Mouse (Mus musculus): ENCODE measurements at regions not wholly inside any gene's neighbourhood (a gene's known extent, or its start where the extent isn't known, plus 50 kb on each side); places are given as distances from the start of the nearest gene placed in this dataset.

DNA sequence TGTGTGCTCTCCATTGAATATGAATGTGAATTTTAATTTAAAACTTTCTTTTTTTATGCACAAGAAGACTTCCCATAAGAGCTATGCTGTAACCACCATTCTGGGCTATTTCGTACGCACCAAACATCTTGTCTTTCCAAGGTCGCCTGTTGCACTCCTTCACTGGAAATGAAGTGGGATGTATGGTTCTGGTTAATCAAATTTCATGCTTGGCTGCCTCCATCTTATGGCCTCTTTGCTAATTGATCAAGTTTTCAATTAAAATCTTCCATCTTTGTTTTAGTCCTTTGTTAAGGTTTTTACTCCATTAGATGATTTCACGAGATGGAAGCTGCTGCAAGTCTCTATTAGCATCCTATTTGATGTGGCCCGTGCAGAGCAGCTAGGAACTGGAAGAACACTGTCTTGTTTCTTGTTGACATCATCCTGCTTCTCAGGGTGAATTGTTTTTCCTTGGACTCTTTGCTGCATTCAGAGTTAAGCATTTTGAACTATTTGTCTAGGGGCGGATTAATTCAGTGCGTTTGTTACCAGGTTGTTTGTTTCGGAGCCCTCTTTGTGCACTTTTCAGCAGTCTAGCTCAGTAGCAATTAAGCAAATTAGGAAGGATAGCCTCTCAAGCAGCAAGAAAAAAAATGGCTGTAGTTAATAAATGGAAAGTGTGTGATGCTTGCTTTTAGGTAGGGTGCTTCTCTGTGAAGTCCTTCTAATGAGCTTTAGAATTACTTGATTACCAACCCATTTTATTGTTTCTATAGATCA, 147.4 kb upstream of the Alcam start:
- DNase-seq = no peak

DNA sequence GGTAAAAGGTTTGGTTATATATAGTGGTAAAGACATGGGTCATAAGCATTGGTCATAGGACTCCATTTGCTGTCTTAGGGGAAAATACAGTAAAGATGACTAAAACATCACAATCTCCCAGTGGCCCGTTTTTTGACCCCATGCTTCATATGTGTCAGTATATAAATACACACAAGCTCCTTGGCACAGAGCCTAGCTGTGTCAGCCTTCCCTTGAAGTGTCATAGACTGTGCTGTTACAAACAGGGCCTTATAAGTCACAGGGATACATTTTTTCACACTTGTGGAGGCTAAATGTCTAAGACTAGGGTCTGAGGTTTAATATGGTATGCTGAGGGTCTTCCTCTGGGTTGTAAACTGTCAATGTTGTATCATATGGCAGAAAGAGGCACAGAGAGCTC, 144.4 kb upstream of the Alcam start:
- DNase-seq = no peak

DNA sequence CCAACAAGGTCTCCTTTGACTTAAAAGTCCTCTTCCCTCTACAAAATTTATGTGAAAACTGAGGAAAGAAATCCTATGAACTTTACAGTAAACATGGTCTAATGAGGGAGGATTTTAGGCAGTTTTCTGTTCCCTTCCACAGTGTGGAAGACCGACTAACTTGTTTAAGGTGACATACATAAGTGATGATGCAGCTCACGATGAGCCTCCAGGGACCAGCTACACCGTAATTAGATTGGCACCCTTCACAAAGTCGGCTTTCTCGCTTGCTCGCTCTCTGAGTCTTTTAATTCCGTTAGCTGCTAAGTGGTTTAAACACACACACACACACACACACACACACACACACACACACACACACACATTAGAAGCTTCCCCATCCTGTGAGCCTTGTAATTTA, 143.3 kb upstream of the Alcam start:
- DNase-seq = no peak

DNA sequence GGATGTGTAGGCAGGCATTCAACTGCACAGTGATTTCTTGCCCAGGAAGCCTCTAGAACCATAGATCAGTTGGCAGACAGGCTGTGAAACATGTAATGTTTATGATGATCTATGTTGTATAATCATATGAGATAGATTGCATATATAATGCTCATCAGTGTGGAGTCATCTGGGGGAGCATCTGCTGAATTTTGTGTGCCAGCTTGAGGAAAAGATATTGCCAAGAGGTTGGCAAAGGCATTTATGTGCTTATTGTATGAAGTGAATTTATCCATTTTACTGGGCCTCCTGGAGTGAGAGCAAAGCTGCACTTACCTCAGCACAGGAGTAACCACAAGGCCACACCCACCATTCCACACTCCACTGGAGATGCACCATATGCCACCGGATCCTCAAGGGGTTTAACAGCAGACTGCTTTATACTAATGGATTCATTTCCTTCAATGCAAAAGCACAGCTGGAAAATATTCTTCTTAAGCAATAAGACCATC, 134.5 kb upstream of the Alcam start:
- peak; percentile 38 for DNase-seq

DNA sequence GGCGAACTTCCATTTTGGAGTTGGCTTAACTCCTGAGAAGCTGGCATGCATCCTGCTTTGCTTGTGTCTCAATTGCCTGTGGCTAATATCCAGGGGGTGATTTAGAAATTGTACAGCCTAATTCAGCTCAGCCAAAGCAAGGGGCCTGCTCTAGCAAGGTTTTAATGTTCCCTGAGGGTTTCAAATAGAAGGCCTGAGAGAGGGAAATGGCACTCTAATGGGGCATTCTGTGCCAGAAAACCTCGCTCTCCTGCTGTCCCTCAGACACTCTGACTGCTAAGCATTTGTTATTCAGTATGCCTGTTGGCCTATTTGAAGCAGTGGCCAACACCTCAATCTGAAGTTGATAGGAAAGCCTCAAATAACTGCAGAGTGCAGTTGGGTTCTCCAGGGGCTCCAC, 115.2 kb upstream of the Alcam start:
- peak; percentile 3 for DNase-seq

DNA sequence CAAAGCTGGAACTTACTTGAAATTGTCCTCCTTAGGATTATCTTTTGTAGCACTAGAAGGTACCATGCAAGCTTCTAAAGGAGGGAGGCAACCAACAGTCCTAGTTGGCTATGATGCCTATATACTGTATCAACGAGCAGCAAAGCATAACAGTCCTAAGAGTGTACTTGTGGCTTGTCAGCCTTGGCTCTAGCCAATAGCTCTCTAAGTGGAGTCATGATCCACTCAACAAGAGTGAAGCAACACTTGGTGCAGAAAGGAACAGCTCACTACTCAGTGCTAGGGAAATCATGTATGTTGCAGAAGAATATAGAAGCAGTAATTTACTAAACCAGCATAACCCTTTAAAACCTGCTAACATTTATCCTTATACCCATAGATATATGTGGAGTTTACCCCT, 82.4 kb upstream of the Alcam start:
- no peak for DNase-seq

DNA sequence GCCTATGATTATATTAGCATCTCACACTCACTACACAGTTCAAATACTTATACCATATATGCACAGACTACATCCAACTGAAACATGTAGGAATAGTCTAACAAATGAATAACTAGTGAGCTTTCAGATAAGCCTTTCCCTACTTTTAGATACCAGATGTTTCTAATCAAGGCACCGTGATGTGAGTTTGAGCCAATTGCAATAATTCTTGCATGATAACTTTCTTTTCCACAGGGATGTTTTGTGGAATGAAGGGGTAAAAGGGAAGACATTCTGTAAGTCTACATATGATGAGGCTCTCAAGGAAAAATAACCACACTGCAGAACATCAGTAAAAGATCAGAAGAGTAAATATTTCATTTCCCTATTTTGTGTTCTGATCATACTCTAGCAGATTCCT, 80.7 kb upstream of the Alcam start:
- no peak for DNase-seq

DNA sequence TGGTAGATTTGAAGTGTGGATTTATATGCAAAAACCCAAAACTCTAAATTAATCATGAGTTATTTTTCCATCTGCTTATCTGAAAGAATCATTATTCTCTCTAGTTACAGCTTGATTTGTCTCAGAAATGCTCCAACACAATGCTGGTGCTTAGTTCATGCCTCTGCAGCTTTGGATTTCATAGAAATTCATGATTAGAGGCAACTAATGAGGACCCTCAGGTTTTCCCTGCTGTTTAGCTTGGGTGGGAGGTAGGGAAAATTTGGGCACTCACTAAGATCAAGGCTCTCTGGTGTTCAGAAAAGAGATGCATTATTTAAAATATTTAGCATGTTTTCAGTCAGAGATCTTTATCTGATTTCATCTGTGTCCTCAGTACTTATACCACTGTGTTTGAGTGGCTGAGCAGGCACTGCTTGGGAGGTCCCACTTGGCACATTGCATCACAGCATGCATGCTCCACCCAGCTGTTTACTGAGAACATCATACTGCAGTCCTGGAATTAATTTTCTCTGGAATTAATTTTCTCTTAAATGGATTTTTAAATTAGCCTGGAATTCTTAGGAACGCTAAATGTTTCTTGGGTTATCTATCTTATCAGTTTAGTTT, 78.7 kb upstream of the Alcam start:
- no peak for DNase-seq

DNA sequence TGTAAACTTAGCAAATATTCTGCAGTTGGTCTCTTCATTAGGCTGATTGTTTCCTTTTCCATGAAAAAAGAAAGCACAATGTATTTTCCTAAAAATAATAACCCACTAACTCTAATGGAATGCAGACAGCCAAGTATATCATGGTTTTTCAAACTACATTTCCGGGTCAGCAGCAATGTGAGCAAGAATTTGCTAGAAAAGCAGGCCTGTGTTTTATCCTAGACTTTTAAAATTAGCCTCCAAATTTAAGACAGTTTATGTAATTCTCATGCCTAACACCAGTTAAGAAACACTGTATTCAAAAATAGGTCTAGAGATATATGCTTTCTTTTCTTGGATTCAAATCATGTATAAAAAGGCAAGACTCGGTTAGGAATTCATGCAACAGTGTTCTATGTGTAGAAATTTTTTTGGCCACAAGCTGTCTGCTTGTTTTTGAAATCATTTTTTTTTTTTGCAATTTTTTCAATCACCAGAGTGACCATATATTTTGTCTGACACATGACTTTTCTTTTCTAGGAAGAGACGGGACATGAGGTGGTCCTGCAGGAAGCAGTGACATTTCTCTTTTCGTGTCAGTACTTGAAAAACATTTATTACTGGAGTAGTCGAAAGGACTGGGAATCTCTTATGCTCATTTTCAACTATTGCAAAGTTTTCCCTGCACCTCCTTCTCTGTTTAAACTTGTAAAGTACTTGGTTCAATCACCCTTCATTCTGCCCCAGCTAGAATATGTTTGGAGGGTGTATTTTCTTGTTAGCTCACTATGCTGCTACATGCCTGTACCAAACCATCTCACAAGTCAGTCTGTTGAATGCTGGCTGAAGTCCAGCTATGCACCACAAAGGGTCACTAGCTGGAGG, 59.9 kb upstream of the Alcam start:
- no peak for DNase-seq

DNA sequence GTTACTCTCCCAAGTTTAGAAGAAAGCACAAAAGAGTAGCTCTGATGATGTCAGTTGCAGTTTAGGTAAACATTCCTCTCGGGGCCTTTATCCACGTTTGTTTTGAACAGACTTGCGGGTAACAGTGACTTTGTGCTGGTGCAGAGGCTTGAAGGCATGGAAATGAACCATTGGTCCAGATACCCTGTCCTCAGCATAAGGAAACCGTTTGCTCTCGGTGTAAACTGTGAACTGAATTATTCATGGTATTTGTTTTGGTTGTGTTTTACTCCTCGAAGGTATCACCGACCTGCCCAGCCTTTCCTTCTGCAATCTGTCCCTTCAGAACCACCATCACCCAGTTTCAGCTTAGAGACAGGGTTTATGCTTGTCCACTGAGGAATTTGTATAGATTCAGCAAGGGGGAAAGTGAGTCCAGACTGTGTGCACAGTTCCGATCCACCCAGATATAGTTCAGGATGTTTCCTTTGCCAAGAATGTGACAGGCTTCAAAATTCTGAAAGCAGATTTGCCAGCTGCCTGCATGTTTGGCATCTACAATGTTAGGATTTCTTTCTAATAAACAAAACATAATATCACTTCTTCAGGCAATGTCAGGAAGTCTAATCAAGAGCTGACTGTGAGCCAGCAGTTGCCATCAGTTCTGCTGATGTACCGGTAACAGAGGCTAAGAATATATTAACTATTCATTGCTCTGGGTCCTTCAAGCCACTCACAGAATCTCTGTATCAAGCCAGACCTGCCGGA, 54.9 kb upstream of the Alcam start:
- DNase-seq = no peak
